Mouse (Mus musculus): Measurements from ENCODE around the gene Ctxn1.

- TF ChIP-seq CTCF (conservative IDR thresholded peaks at IDR 0.05; ENCODE audit: insufficient read depth, insufficient read length, low read depth, low read length) = no peak
- no peak for TF ChIP-seq POLR2A (IDR thresholded peaks at IDR 0.05; ENCODE audit: low read depth, low read length)
Observed at GRCm38 (mm10) chr8:4213210-4214005, 45.7 kb downstream of the Ctxn1 start.

Measured in kidney, adult 2 months (tissue).